Mouse (Mus musculus) MEL (cell line): ENCODE measurements around the gene Pld1. TPM values are rescaled to one million over a fixed set of nuclear protein-coding genes. Genes with fewer than 3 reads are reported as not detected.
A peak's percentile ranks its signal among the peaks of the same experiment; 100 is the strongest.

ENCODE experiments used
- DNase-seq: peaks from one replicate; pipeline ENCODE4 v3.0.0; 2011; ENCODE audit warnings: low read depth, low spot score
- H3K27ac ChIP-seq: 2 replicates; pipeline ENCODE4 v1.5.1; 2012; ENCODE audit warnings: low read depth, mild to moderate bottlenecking, control low read depth, low read length, moderate library complexity; ENCODE audit not compliant: control insufficient read depth
- H3K27me3 ChIP-seq, 2 experiments: fragments of 150-350 bp in 1 of 2; sonication (generic) in 1 of 2; 2 replicates each; pipeline ENCODE4 v1.6.1; 2012; ENCODE audit warnings: low read length in 2 of 2, mild to moderate bottlenecking in 2 of 2, improper control_type of control experiment in 1 of 2, moderate library complexity in 1 of 2; ENCODE audit not compliant: insufficient read depth in 2 of 2, control insufficient read depth in 1 of 2
- H3K36me3 ChIP-seq, 2 experiments: 2 replicates each; pipeline ENCODE4 v1.6.1; 2012 to 2014; ENCODE audit warnings: low read length in 2 of 2, improper control_type of control experiment in 1 of 2, inconsistent platforms in 1 of 2, mild to moderate bottlenecking in 1 of 2; ENCODE audit not compliant: insufficient read depth in 2 of 2, control insufficient read depth in 1 of 2
- H3K4me1 ChIP-seq, 2 experiments: fragments of 150-350 bp in 1 of 2; sonication (generic) in 1 of 2; 2 replicates each; pipeline ENCODE4 v1.6.1; 2012; ENCODE audit warnings: low read length in 2 of 2, improper control_type of control experiment in 1 of 2, mild to moderate bottlenecking in 1 of 2; ENCODE audit not compliant: insufficient read depth in 2 of 2, control insufficient read depth in 1 of 2
- H3K4me3 ChIP-seq, 2 experiments: fragments of 150-350 bp in 1 of 2; sonication (generic) in 1 of 2; 2 replicates each; pipeline ENCODE4 v1.5.1; 2012; ENCODE audit warnings: low read depth in 2 of 2, low read length in 2 of 2, mild to moderate bottlenecking in 2 of 2, moderate library complexity in 2 of 2, control low read depth in 1 of 2, improper control_type of control experiment in 1 of 2; ENCODE audit not compliant: control insufficient read depth in 1 of 2, insufficient read depth in 1 of 2
- H3K79me2 ChIP-seq: 2 replicates; pipeline ENCODE4 v1.6.1; 2012; ENCODE audit warnings: mild to moderate bottlenecking, low read length, moderate library complexity; ENCODE audit not compliant: control insufficient read depth, poor library complexity, insufficient read depth
- H3K9ac ChIP-seq: 2 replicates; pipeline ENCODE4 v1.6.1; 2012; ENCODE audit warnings: low read depth, mild to moderate bottlenecking, control low read depth, low read length, moderate library complexity; ENCODE audit not compliant: control insufficient read depth, poor library complexity, severe bottlenecking
- H3K9me3 ChIP-seq: fragments of 150-350 bp; sonication (generic); replicated peaks from 2 replicates; pipeline ENCODE4 v1.6.1; 2012; ENCODE audit warnings: mild to moderate bottlenecking, low read length, improper control_type of control experiment, moderate library complexity; ENCODE audit not compliant: insufficient read depth
- CHD1 ChIP-seq: IDR thresholded peaks from 2 replicates; pipeline ENCODE4 v1.6.1; 2012; ENCODE audit warnings: low read depth, mild to moderate bottlenecking, inconsistent platforms, low read length, improper control_type of control experiment
- CTCF ChIP-seq, 3 experiments: IDR thresholded peaks in 2 of 3; conservative IDR thresholded peaks in 1 of 3; 2 replicates each; pipeline ENCODE4 v1.5.1; 2011 to 2012; ENCODE audit warnings: low read length in 3 of 3, low read depth in 2 of 3, mild to moderate bottlenecking in 2 of 3, improper control_type of control experiment in 1 of 3, inconsistent platforms in 1 of 3, mixed read lengths in 1 of 3, moderate library complexity in 1 of 3; ENCODE audit not compliant: control insufficient read depth in 1 of 3, insufficient read depth in 1 of 3, poor library complexity in 1 of 3, severe bottlenecking in 1 of 3
- JUND ChIP-seq: IDR thresholded peaks from 2 replicates; pipeline ENCODE4 v1.6.1; 2011; ENCODE audit warnings: low read depth, mild to moderate bottlenecking, improper control_type of control experiment, low read length
- KAT2A ChIP-seq: conservative IDR thresholded peaks from 2 replicates; pipeline ENCODE4 v1.6.1; 2012; ENCODE audit warnings: low read depth, low read length, improper control_type of control experiment, inconsistent platforms
- MAFK ChIP-seq: IDR thresholded peaks from 2 replicates; pipeline ENCODE4 v1.6.1; 2011; ENCODE audit warnings: low read depth, mild to moderate bottlenecking, low read length, improper control_type of control experiment, borderline replicate concordance
- MAX ChIP-seq: IDR thresholded peaks from 2 replicates; pipeline ENCODE4 v1.6.1; 2011; ENCODE audit warnings: low read length, improper control_type of control experiment
- MXI1 ChIP-seq: IDR thresholded peaks from 2 replicates; pipeline ENCODE4 v1.6.1; 2011; ENCODE audit warnings: mild to moderate bottlenecking, low read depth, low read length, improper control_type of control experiment
- MYB ChIP-seq: IDR thresholded peaks from 2 replicates; pipeline ENCODE4 v1.6.1; 2011; ENCODE audit warnings: mild to moderate bottlenecking, low read depth, low read length, improper control_type of control experiment
- MYC ChIP-seq: IDR thresholded peaks from 2 replicates; pipeline ENCODE4 v1.6.1; 2011; ENCODE audit warnings: low read depth, mild to moderate bottlenecking, low read length, improper control_type of control experiment, moderate library complexity
- NELFE ChIP-seq: IDR thresholded peaks from 2 replicates; pipeline ENCODE4 v1.6.1; 2011; ENCODE audit warnings: low read depth, low read length, improper control_type of control experiment
- POLR2AphosphoS2 ChIP-seq: IDR thresholded peaks from 2 replicates; pipeline ENCODE4 v1.6.1; 2011; ENCODE audit warnings: low read length, improper control_type of control experiment
- RAD21 ChIP-seq: IDR thresholded peaks from 2 replicates; pipeline ENCODE4 v1.6.1; 2011; ENCODE audit warnings: mild to moderate bottlenecking, low read depth, low read length, improper control_type of control experiment
- RCOR1 ChIP-seq: IDR thresholded peaks from 2 replicates; pipeline ENCODE4 v1.6.1; 2012; ENCODE audit warnings: low read depth, mild to moderate bottlenecking, inconsistent platforms, low read length, improper control_type of control experiment
- SMC3 ChIP-seq: IDR thresholded peaks from 2 replicates; pipeline ENCODE4 v1.6.1; 2011; ENCODE audit warnings: low read depth, low read length, improper control_type of control experiment
- TBP ChIP-seq: IDR thresholded peaks from 2 replicates; pipeline ENCODE4 v1.8.0; 2011; ENCODE audit warnings: low read depth, low read length, improper control_type of control experiment
- UBTF ChIP-seq: IDR thresholded peaks from 2 replicates; pipeline ENCODE4 v1.6.1; 2012; ENCODE audit warnings: low read depth, mild to moderate bottlenecking, inconsistent platforms, low read length, improper control_type of control experiment, moderate library complexity, borderline replicate concordance; ENCODE audit not compliant: insufficient read depth
- USF2 ChIP-seq, 2 experiments: IDR thresholded peaks; 2 replicates each; pipeline ENCODE4 v1.6.1; 2011 to 2012; ENCODE audit warnings: improper control_type of control experiment in 2 of 2, low read length in 2 of 2, borderline replicate concordance in 1 of 2, inconsistent platforms in 1 of 2, low read depth in 1 of 2, mild to moderate bottlenecking in 1 of 2; ENCODE audit not compliant: insufficient read depth in 1 of 2
- ZC3H11A ChIP-seq: IDR thresholded peaks from 2 replicates; pipeline ENCODE4 v1.6.1; 2012; ENCODE audit warnings: low read depth, mild to moderate bottlenecking, inconsistent platforms, low read length, improper control_type of control experiment
- ZMIZ1 ChIP-seq: IDR thresholded peaks from 2 replicates; pipeline ENCODE4 v1.6.1; 2012; ENCODE audit warnings: low read depth, mild to moderate bottlenecking, inconsistent platforms, low read length, improper control_type of control experiment, moderate library complexity
- polyA plus RNA-seq, 2 experiments: library from polyadenylated mRNA; stranded (reverse) in 1 of 2; unstranded in 1 of 2; fragments of >175 nt in 1 of 2; fragments of >200 nt in 1 of 2; gene quantifications; 2 replicates each; pipeline versions ENCODE4 v1.2.1 to v1.2.4; 2012; ENCODE audit warnings: low replicate concordance in 2 of 2, low read depth in 1 of 2; ENCODE audit not compliant: insufficient read length in 2 of 2, insufficient read depth in 1 of 2, missing spikeins in 1 of 2
- total RNA-seq: library from RNA; depleted of rRNA; stranded (reverse); fragments of 300-350 nt; gene quantifications from 2 replicates; pipeline ENCODE4 v1.2.3, GENCODE M21; 2012

Gene Pld1
- total and polyA plus RNA-seq, 3 experiments, result 0.22 TPM; not detected in 2

DNA sequence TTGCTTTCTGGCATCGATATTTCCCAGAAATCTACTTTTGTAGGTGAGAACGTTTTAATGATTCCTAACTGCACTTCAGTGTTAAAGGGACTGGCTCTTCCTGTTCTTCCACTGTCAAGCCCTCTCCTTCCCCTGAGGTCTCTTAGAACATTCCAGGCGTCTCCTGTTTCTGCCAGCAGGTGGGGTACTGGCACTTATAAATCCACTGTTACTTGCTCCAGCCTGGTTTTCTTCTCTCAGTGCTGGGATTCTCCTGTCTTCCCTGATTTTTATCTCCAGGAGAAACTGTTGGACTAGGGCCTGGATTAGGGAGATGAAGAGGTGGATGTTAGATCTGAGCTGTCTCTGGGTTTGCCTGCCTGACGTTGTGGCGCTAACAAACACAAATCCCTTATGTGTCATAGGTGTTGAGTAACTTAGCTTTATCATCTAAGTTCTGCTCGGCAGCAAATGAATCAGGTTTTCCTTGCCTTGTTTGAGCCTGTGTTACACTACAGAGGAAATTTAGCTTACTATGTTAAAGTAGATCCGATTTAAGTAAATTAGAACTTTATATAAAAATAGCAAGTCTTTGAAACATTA, 44.0 kb downstream of the Pld1 start:
- TF ChIP-seq RCOR1 (no peak), MAFK (no peak), SMC3 (peak; percentile 15; the same call in 1 of the 2 replicates), CTCF (IDR thresholded peaks at IDR 0.05 in 2 of 3, conservative IDR thresholded peaks at IDR 0.05 in 1 of 3; ENCODE audit: control insufficient read depth in 1 of 3, insufficient read depth in 1 of 3, low read depth in 2 of 3, low read length in 3 of 3, poor library complexity in 1 of 3, severe bottlenecking in 1 of 3) (peak in 1 of 3 experiments; percentile 7; a peak in 1 of 6 replicates), ZMIZ1 (no peak), MXI1 (no peak), RAD21 (peak; percentile 4), TBP (no peak)
- peak; percentile 6 for DNase-seq
- no peaks in the 10 kb centered on the region for H3K4me1 ChIP-seq

DNA sequence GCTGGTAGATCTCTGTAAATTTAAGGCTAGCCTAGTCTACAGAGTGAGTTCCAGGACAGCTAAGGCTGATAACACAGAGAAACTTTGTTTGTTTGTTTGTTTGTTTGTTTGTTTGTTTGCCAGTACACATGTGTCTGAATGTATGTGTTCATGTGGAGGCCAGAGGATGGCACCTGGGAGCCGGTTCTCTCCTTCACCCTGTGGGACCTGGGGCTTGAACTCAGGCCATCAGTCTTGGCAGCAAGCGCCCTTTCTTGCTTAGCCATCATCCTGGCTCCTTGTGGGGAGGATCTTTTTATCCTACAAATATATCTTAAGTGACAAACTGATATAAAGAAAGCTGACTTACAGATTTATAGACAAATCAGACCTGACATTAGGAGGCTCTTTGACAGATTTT, 44.8 kb downstream of the Pld1 start:
- Histone ChIP-seq H3K27ac (no peak overlapping the region), H3K79me2 (no peaks in the 10 kb centered on the region), H3K9ac (no peak overlapping the region), H3K9me3 (no peaks in the 10 kb centered on the region), H3K4me1 (no peaks in the 10 kb centered on the region), H3K27me3 (no peaks in the 10 kb centered on the region), H3K4me3 (no peak overlapping the region), H3K36me3 (no peaks in the 10 kb centered on the region)
- DNase-seq, result no peak
- TF ChIP-seq MYB, result no peak
- no peak for TF ChIP-seq JUND
- TF ChIP-seq ZC3H11A, result no peak
- TF ChIP-seq CHD1, result no peak
- no peak for TF ChIP-seq MXI1
- TF ChIP-seq MYC, result no peak
- TF ChIP-seq UBTF, result no peak
- no peak for TF ChIP-seq KAT2A
- TF ChIP-seq NELFE, result no peak
- no peak for TF ChIP-seq USF2 (IDR thresholded peaks at IDR 0.05; ENCODE audit: borderline replicate concordance in 1 of 2, insufficient read depth in 1 of 2, low read depth in 1 of 2, low read length in 2 of 2)
- no peak for TF ChIP-seq MAX
- no peak for TF ChIP-seq POLR2AphosphoS2

More for the DNA sequence above, 44.0 kb downstream of the Pld1 start:
- H3K9ac ChIP-seq, result no peak overlapping the region
- H3K36me3 ChIP-seq, result no peaks in the 10 kb centered on the region
- H3K4me3 ChIP-seq, result no peak overlapping the region
- no peaks in the 10 kb centered on the region for H3K27me3 ChIP-seq
- H3K27ac ChIP-seq, result no peak overlapping the region
- no peaks in the 10 kb centered on the region for H3K9me3 ChIP-seq
- H3K79me2 ChIP-seq, result no peaks in the 10 kb centered on the region
